Mouse (Mus musculus) MEL (cell line): ENCODE data around the gene Tspan11. TPM values are rescaled to one million over a fixed set of nuclear protein-coding genes. Genes with fewer than 3 reads are reported as not detected.

ENCODE experiments used
- DNase-seq: peaks from one replicate; pipeline ENCODE4 v3.0.0; 2011; ENCODE audit warnings: low read depth, low spot score
- H3K27ac ChIP-seq: 2 replicates; pipeline ENCODE4 v1.5.1; 2012; ENCODE audit warnings: low read depth, mild to moderate bottlenecking, control low read depth, low read length, moderate library complexity; ENCODE audit not compliant: control insufficient read depth
- H3K27me3 ChIP-seq, 2 experiments: fragments of 150-350 bp in 1 of 2; sonication (generic) in 1 of 2; 2 replicates each; pipeline ENCODE4 v1.6.1; 2012; ENCODE audit warnings: low read length in 2 of 2, mild to moderate bottlenecking in 2 of 2, improper control_type of control experiment in 1 of 2, moderate library complexity in 1 of 2; ENCODE audit not compliant: insufficient read depth in 2 of 2, control insufficient read depth in 1 of 2
- H3K36me3 ChIP-seq, 2 experiments: 2 replicates each; pipeline ENCODE4 v1.6.1; 2012 to 2014; ENCODE audit warnings: low read length in 2 of 2, improper control_type of control experiment in 1 of 2, inconsistent platforms in 1 of 2, mild to moderate bottlenecking in 1 of 2; ENCODE audit not compliant: insufficient read depth in 2 of 2, control insufficient read depth in 1 of 2
- H3K4me1 ChIP-seq, 2 experiments: fragments of 150-350 bp in 1 of 2; sonication (generic) in 1 of 2; 2 replicates each; pipeline ENCODE4 v1.6.1; 2012; ENCODE audit warnings: low read length in 2 of 2, improper control_type of control experiment in 1 of 2, mild to moderate bottlenecking in 1 of 2; ENCODE audit not compliant: insufficient read depth in 2 of 2, control insufficient read depth in 1 of 2
- H3K4me3 ChIP-seq, 2 experiments: fragments of 150-350 bp in 1 of 2; sonication (generic) in 1 of 2; 2 replicates each; pipeline ENCODE4 v1.5.1; 2012; ENCODE audit warnings: low read depth in 2 of 2, low read length in 2 of 2, mild to moderate bottlenecking in 2 of 2, moderate library complexity in 2 of 2, control low read depth in 1 of 2, improper control_type of control experiment in 1 of 2; ENCODE audit not compliant: control insufficient read depth in 1 of 2, insufficient read depth in 1 of 2
- H3K79me2 ChIP-seq: 2 replicates; pipeline ENCODE4 v1.6.1; 2012; ENCODE audit warnings: mild to moderate bottlenecking, low read length, moderate library complexity; ENCODE audit not compliant: control insufficient read depth, poor library complexity, insufficient read depth
- H3K9ac ChIP-seq: 2 replicates; pipeline ENCODE4 v1.6.1; 2012; ENCODE audit warnings: low read depth, mild to moderate bottlenecking, control low read depth, low read length, moderate library complexity; ENCODE audit not compliant: control insufficient read depth, poor library complexity, severe bottlenecking
- H3K9me3 ChIP-seq: fragments of 150-350 bp; sonication (generic); replicated peaks from 2 replicates; pipeline ENCODE4 v1.6.1; 2012; ENCODE audit warnings: mild to moderate bottlenecking, low read length, improper control_type of control experiment, moderate library complexity; ENCODE audit not compliant: insufficient read depth
- ETS1 ChIP-seq: IDR thresholded peaks from 2 replicates; pipeline ENCODE4 v1.6.1; 2012; ENCODE audit warnings: low read depth, mild to moderate bottlenecking, inconsistent platforms, low read length, improper control_type of control experiment, moderate library complexity
- GATA1 ChIP-seq: IDR thresholded peaks from 2 replicates; pipeline ENCODE4 v1.6.1; 2011; ENCODE audit warnings: low read depth, low read length, improper control_type of control experiment
- KAT2A ChIP-seq: conservative IDR thresholded peaks from 2 replicates; pipeline ENCODE4 v1.6.1; 2012; ENCODE audit warnings: low read depth, low read length, improper control_type of control experiment, inconsistent platforms
- MXI1 ChIP-seq: IDR thresholded peaks from 2 replicates; pipeline ENCODE4 v1.6.1; 2011; ENCODE audit warnings: mild to moderate bottlenecking, low read depth, low read length, improper control_type of control experiment
- MYC ChIP-seq: IDR thresholded peaks from 2 replicates; pipeline ENCODE4 v1.6.1; 2011; ENCODE audit warnings: low read depth, mild to moderate bottlenecking, low read length, improper control_type of control experiment, moderate library complexity
- SMC3 ChIP-seq: IDR thresholded peaks from 2 replicates; pipeline ENCODE4 v1.6.1; 2011; ENCODE audit warnings: low read depth, low read length, improper control_type of control experiment
- TBP ChIP-seq: IDR thresholded peaks from 2 replicates; pipeline ENCODE4 v1.8.0; 2011; ENCODE audit warnings: low read depth, low read length, improper control_type of control experiment
- TCF12 ChIP-seq: IDR thresholded peaks from 2 replicates; pipeline ENCODE4 v1.6.1; 2014; ENCODE audit warnings: low read depth, mild to moderate bottlenecking, inconsistent platforms, low read length, improper control_type of control experiment, moderate library complexity
- USF2 ChIP-seq, 2 experiments: IDR thresholded peaks; 2 replicates each; pipeline ENCODE4 v1.6.1; 2011 to 2012; ENCODE audit warnings: improper control_type of control experiment in 2 of 2, low read length in 2 of 2, borderline replicate concordance in 1 of 2, inconsistent platforms in 1 of 2, low read depth in 1 of 2, mild to moderate bottlenecking in 1 of 2; ENCODE audit not compliant: insufficient read depth in 1 of 2
- ZC3H11A ChIP-seq: IDR thresholded peaks from 2 replicates; pipeline ENCODE4 v1.6.1; 2012; ENCODE audit warnings: low read depth, mild to moderate bottlenecking, inconsistent platforms, low read length, improper control_type of control experiment
- ZKSCAN1 ChIP-seq: IDR thresholded peaks from 2 replicates; pipeline ENCODE4 v1.6.1; 2012; ENCODE audit warnings: low read depth, mild to moderate bottlenecking, inconsistent platforms, low read length, improper control_type of control experiment, moderate library complexity
- ZMIZ1 ChIP-seq: IDR thresholded peaks from 2 replicates; pipeline ENCODE4 v1.6.1; 2012; ENCODE audit warnings: low read depth, mild to moderate bottlenecking, inconsistent platforms, low read length, improper control_type of control experiment, moderate library complexity
- polyA plus RNA-seq, 2 experiments: library from polyadenylated mRNA; stranded (reverse) in 1 of 2; unstranded in 1 of 2; fragments of >175 nt in 1 of 2; fragments of >200 nt in 1 of 2; gene quantifications; 2 replicates each; pipeline versions ENCODE4 v1.2.1 to v1.2.4; 2012; ENCODE audit warnings: low replicate concordance in 2 of 2, low read depth in 1 of 2; ENCODE audit not compliant: insufficient read length in 2 of 2, insufficient read depth in 1 of 2, missing spikeins in 1 of 2
- total RNA-seq: library from RNA; depleted of rRNA; stranded (reverse); fragments of 300-350 nt; gene quantifications from 2 replicates; pipeline ENCODE4 v1.2.3, GENCODE M21; 2012

Tspan11 gene
- total and polyA plus RNA-seq, 3 experiments: not detected

GRCm38 (mm10) chr6:127896425-127896824 lies 9.0 kb downstream of the Tspan11 start:
- H3K4me3 ChIP-seq: no peak overlapping the region
- no peak for TF ChIP-seq TBP
- no peak for TF ChIP-seq ZC3H11A
- TF ChIP-seq, all 39 proteins: peak for 0
- Histone ChIP-seq H3K9ac (no peak overlapping the region), H3K79me2 (no peaks in the 10 kb centered on the region), H3K4me1 (no peaks in the 10 kb centered on the region), H3K27ac (no peak overlapping the region), H3K36me3 (no peaks in the 10 kb centered on the region), H3K27me3 (no peaks in the 10 kb centered on the region), H3K9me3 (no peaks in the 10 kb centered on the region)
- no peak for DNase-seq

GRCm38 (mm10) chr6:127897342-127897741 lies 10.0 kb downstream of the Tspan11 start:
- Histone ChIP-seq H3K79me2 (no peaks in the 10 kb centered on the region), H3K36me3 (no peaks in the 10 kb centered on the region), H3K9me3 (no peaks in the 10 kb centered on the region), H3K9ac (no peak overlapping the region), H3K27ac (no peak overlapping the region), H3K4me3 (no peak overlapping the region), H3K27me3 (no peaks in the 10 kb centered on the region), H3K4me1 (no peaks in the 10 kb centered on the region)
- TF ChIP-seq SMC3: no peak
- TF ChIP-seq GATA1: no peak
- TF ChIP-seq ZKSCAN1: no peak
- no peak for TF ChIP-seq KAT2A
- TF ChIP-seq USF2 (IDR thresholded peaks at IDR 0.05; ENCODE audit: borderline replicate concordance in 1 of 2, insufficient read depth in 1 of 2, low read depth in 1 of 2, low read length in 2 of 2): no peak
- DNase-seq: no peak

GRCm38 (mm10) chr6:127900062-127900461 lies 12.7 kb downstream of the Tspan11 start:
- TF ChIP-seq TCF12 (no peak), ZMIZ1 (no peak), MYC (no peak), MXI1 (no peak), ETS1 (no peak)
- H3K4me1 ChIP-seq: no peaks in the 10 kb centered on the region
- H3K79me2 ChIP-seq: no peaks in the 10 kb centered on the region
- H3K27me3 ChIP-seq: no peaks in the 10 kb centered on the region
- H3K9ac ChIP-seq: no peak overlapping the region
- no peak for DNase-seq
- no peaks in the 10 kb centered on the region for H3K36me3 ChIP-seq
- H3K4me3 ChIP-seq: no peak overlapping the region
- no peaks in the 10 kb centered on the region for H3K9me3 ChIP-seq
- no peak overlapping the region for H3K27ac ChIP-seq
